Mouse (Mus musculus): ENCODE data around the gene Edn2.

Gene Edn2

GRCm38 (mm10) chr4:120161166-120161949 is at the start of gene Edn2:
Edn2 (plus strand) TSS chr4:120161206.
- in situ Hi-C loops (cut with MboI, MseI), result no loop called here

GRCm38 (mm10) chr4:120115516-120115915 is 45.5 kb upstream of the Edn2 start:
- in situ Hi-C loops (cut with MboI, MseI), result no loop called here

- in situ Hi-C loops (cut with MboI, MseI), result no loop called here
Observed at GRCm38 (mm10) chr4:120116312-120116711, 44.7 kb upstream of the Edn2 start.

GRCm38 (mm10) chr4:120120276-120120675 is 40.7 kb upstream of the Edn2 start:
- in situ Hi-C loops (cut with MboI, MseI), result no loop called here

- in situ Hi-C loops (cut with MboI, MseI), result no loop called here
Observed at GRCm38 (mm10) chr4:120124656-120125055, 36.4 kb upstream of the Edn2 start.

GRCm38 (mm10) chr4:120126047-120126446 is 35.0 kb upstream of the Edn2 start:
- in situ Hi-C loops (cut with MboI, MseI), result no loop called here

GRCm38 (mm10) chr4:120127333-120127732 is 33.7 kb upstream of the Edn2 start:
- in situ Hi-C loops (cut with MboI, MseI), result no loop called here

- in situ Hi-C loops (cut with MboI, MseI), result no loop called here
Observed at GRCm38 (mm10) chr4:120128033-120128432, 33.0 kb upstream of the Edn2 start.

GRCm38 (mm10) chr4:120129233-120129885 is 31.6 kb upstream of the Edn2 start:
- in situ Hi-C loops (cut with MboI, MseI), result no loop called here

GRCm38 (mm10) chr4:120130926-120131325 is 30.1 kb upstream of the Edn2 start:
- in situ Hi-C loops (cut with MboI, MseI), result no loop called here

- in situ Hi-C loops (cut with MboI, MseI), result no loop called here
Observed at GRCm38 (mm10) chr4:120131441-120132220, 29.4 kb upstream of the Edn2 start.

GRCm38 (mm10) chr4:120134223-120134622 is 26.8 kb upstream of the Edn2 start:
- in situ Hi-C loops (cut with MboI, MseI), result no loop called here

GRCm38 (mm10) chr4:120141810-120142209 is 19.2 kb upstream of the Edn2 start:
- in situ Hi-C loops (cut with MboI, MseI), result no loop called here

- in situ Hi-C loops (cut with MboI, MseI), result no loop called here
Observed at GRCm38 (mm10) chr4:120142905-120143304, 18.1 kb upstream of the Edn2 start.

GRCm38 (mm10) chr4:120144343-120144742 is 16.7 kb upstream of the Edn2 start:
- in situ Hi-C loops (cut with MboI, MseI), result no loop called here

GRCm38 (mm10) chr4:120145931-120146330 is 15.1 kb upstream of the Edn2 start:
- in situ Hi-C loops (cut with MboI, MseI), result no loop called here

- in situ Hi-C loops (cut with MboI, MseI), result no loop called here
Observed at GRCm38 (mm10) chr4:120148291-120149141, 12.5 kb upstream of the Edn2 start.

GRCm38 (mm10) chr4:120149142-120149524 is 11.9 kb upstream of the Edn2 start:
- in situ Hi-C loops (cut with MboI, MseI), result no loop called here

- in situ Hi-C loops (cut with MboI, MseI), result no loop called here
Observed at GRCm38 (mm10) chr4:120150345-120150920, 10.6 kb upstream of the Edn2 start.

- in situ Hi-C loops (cut with MboI, MseI), result no loop called here
Observed at GRCm38 (mm10) chr4:120151906-120152305, 9.1 kb upstream of the Edn2 start.

GRCm38 (mm10) chr4:120152648-120153047 is 8.4 kb upstream of the Edn2 start:
- in situ Hi-C loops (cut with MboI, MseI), result no loop called here
